Comparison of ENCODE assay signal across 17 mouse cellular contexts in the genomic region with DNA sequence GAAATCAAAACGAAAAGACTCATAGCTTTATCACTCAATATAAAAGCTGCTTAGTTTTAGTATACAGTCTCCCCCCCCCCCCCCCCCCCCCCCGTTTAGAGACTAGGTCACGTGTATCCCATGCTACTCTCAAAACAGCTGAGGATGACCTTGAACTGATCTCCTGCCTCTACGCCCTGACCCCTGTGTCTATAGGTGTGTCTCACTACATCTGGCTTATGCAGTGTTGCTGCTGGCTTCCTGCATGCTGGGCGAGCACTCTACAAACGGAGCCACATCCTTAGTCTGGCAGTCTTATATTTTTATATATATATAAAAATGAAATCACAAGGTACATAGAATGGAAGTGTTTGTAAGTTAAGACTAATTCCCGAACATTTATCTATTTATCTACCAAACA.
A peak's percentile ranks its signal among the peaks of the same experiment; 100 is the strongest.
DNase-seq lines count a peak whose midpoint lies in the region; ATAC-seq and TF ChIP-seq lines count a peak whose summit lies in the region.
"Had no signal": no experiment of that assay in that cellular context is flagged by ENCODE, and none has a peak within 500 bp of the region (broad histone marks: within the 10 kb centered on the region; RNA-seq: fewer than 3 reads in every experiment).

No protein-coding gene starts in this region.

- no peak overlapping the region for H3K4me3 ChIP-seq in heart, embryonic 16.5 days (ENCODE audit: low read length)
- no peak overlapping the region for H3K4me3 ChIP-seq in lung, embryonic 14.5 days (ENCODE audit: low read depth, low read length)
- no peak overlapping the region for H3K4me3 ChIP-seq in neural tube, embryonic 15.5 days (replicated peaks)
- H3K4me3 ChIP-seq in forebrain, embryonic 11.5 days (ENCODE audit: low read depth, low read length), result no peak overlapping the region
- H3K4me3 ChIP-seq: embryonic facial prominence, embryonic 12.5 days; forebrain, embryonic 12.5 days; heart, embryonic 13.5 days; hindbrain, embryonic 10.5 days had no signal

- peaks cover 3% of the 10 kb centered on the region; the same call in 1 of the 2 replicates for H3K9me3 ChIP-seq in heart, embryonic 16.5 days (replicated peaks; ENCODE audit: control insufficient read depth, low read length)
- H3K9me3 ChIP-seq in lung, embryonic 14.5 days (ENCODE audit: low read depth, low read length), result no peaks in the 10 kb centered on the region
- no peaks in the 10 kb centered on the region for H3K9me3 ChIP-seq in neural tube, embryonic 15.5 days (replicated peaks)
- no peaks in the 10 kb centered on the region; the same call in 1 of the 2 replicates for H3K9me3 ChIP-seq in forebrain, embryonic 11.5 days (ENCODE audit: control insufficient read depth, low read length)
- H3K9me3 ChIP-seq: embryonic facial prominence, embryonic 12.5 days; forebrain, embryonic 12.5 days; heart, embryonic 13.5 days; hindbrain, embryonic 10.5 days had no signal

- ATAC-seq in heart, embryonic 16.5 days (replicated peaks; ENCODE audit: extremely low read depth, insufficient read depth, low FRiP score), result no peak
- ATAC-seq in lung, embryonic 14.5 days (ENCODE audit: insufficient read depth), result 0 out of 2 replicates have a peak, but pooled peaks have one; percentile 33
- no peak for ATAC-seq in neural tube, embryonic 15.5 days (ENCODE audit: low FRiP score)
- no peak for ATAC-seq in forebrain, embryonic 11.5 days (replicated peaks; ENCODE audit: low FRiP score)
- ATAC-seq: forebrain, embryonic 16.5 days; intestine, embryonic 16.5 days had no signal

- no peaks in the 10 kb centered on the region for H3K36me3 ChIP-seq in heart, embryonic 16.5 days (ENCODE audit: control insufficient read depth, insufficient read depth)
- H3K36me3 ChIP-seq in lung, embryonic 14.5 days (ENCODE audit: insufficient read depth), result no peaks in the 10 kb centered on the region
- H3K36me3 ChIP-seq in neural tube, embryonic 15.5 days, result no peaks in the 10 kb centered on the region
- H3K36me3 ChIP-seq in forebrain, embryonic 11.5 days (ENCODE audit: control insufficient read depth, insufficient read depth, low read length), result no peaks in the 10 kb centered on the region
- H3K36me3 ChIP-seq: embryonic facial prominence, embryonic 12.5 days; forebrain, embryonic 12.5 days; heart, embryonic 13.5 days; hindbrain, embryonic 10.5 days had no signal

- no peaks in the 10 kb centered on the region for H3K27me3 ChIP-seq in heart, embryonic 16.5 days (ENCODE audit: control insufficient read depth, insufficient read depth, low read length)
- no peaks in the 10 kb centered on the region for H3K27me3 ChIP-seq in lung, embryonic 14.5 days (ENCODE audit: insufficient read depth, low read length)
- no peaks in the 10 kb centered on the region for H3K27me3 ChIP-seq in neural tube, embryonic 15.5 days (replicated peaks)
- no peaks in the 10 kb centered on the region for H3K27me3 ChIP-seq in forebrain, embryonic 11.5 days (ENCODE audit: control insufficient read depth, insufficient read depth, low read length)
- H3K27me3 ChIP-seq: embryonic facial prominence, embryonic 12.5 days; heart, embryonic 13.5 days had no signal

- H3K4me1 ChIP-seq in heart, embryonic 16.5 days (ENCODE audit: control insufficient read depth, insufficient read depth, low read length), result peaks cover 11% of the 10 kb centered on the region
- H3K4me1 ChIP-seq in lung, embryonic 14.5 days (ENCODE audit: insufficient read depth), result peaks cover under 1% of the 10 kb centered on the region; the same call in 1 of the 2 replicates
- peaks cover 4% of the 10 kb centered on the region for H3K4me1 ChIP-seq in neural tube, embryonic 15.5 days
- peaks cover 7% of the 10 kb centered on the region; the same call in 1 of the 2 replicates for H3K4me1 ChIP-seq in forebrain, embryonic 11.5 days (replicated peaks; ENCODE audit: control insufficient read depth, insufficient read depth, low read length)

- TF ChIP-seq CTCF in lung, embryonic 14.5 days (IDR thresholded peaks at IDR 0.05; ENCODE audit: low read depth), result no peak

- DNase-seq in heart, postnatal 10 days, result no peak
- no peak for DNase-seq in lung, embryonic 14.5 days
- DNase-seq in lung, postnatal 36 days, result no peak
- peak; percentile 67 for DNase-seq in R1 (ENCODE audit: low read depth, low spot score)
- no peak for DNase-seq in B cell, adult 2 months
- no peak for DNase-seq in forebrain, embryonic 11.5 days (ENCODE audit: low spot score)
- DNase-seq: cerebellum, adult 11-12 months; cerebellum, adult 9-10 months had no signal

- peak overlapping the region; percentile 16; the same call in 1 of the 2 replicates for H3K27ac ChIP-seq in heart, embryonic 16.5 days (ENCODE audit: low read length)
- no peak overlapping the region for H3K27ac ChIP-seq in lung, embryonic 14.5 days (ENCODE audit: low read depth)
- H3K27ac ChIP-seq in neural tube, embryonic 15.5 days (replicated peaks), result no peak overlapping the region
- H3K27ac ChIP-seq in forebrain, embryonic 11.5 days (ENCODE audit: low read depth, low read length), result no peak overlapping the region
- H3K27ac ChIP-seq: embryonic facial prominence, embryonic 12.5 days; forebrain, embryonic 12.5 days; heart, embryonic 13.5 days; hindbrain, embryonic 14.5 days had no signal

- H3K4me2 ChIP-seq in heart, embryonic 16.5 days (ENCODE audit: low read depth, low read length), result no peak overlapping the region
- H3K4me2 ChIP-seq in lung, embryonic 14.5 days, result no peak overlapping the region
- H3K4me2 ChIP-seq in neural tube, embryonic 15.5 days, result no peak overlapping the region
- H3K4me2 ChIP-seq in forebrain, embryonic 11.5 days (ENCODE audit: low read depth, low read length, severe bottlenecking), result no peak overlapping the region
- H3K4me2 ChIP-seq: embryonic facial prominence, embryonic 12.5 days; forebrain, embryonic 12.5 days; heart, embryonic 13.5 days; hindbrain, embryonic 14.5 days had no signal

- WGBS in heart, embryonic 16.5 days, result 61% methylated on average over 7 of the region's 7 CpGs
- WGBS in lung, embryonic 14.5 days, result 63% methylated on average over 6 of the region's 7 CpGs
- WGBS in neural tube, embryonic 15.5 days, result 97% methylated on average over 5 of the region's 7 CpGs
- WGBS in forebrain, embryonic 11.5 days, result 78% methylated on average over 7 of the region's 7 CpGs

- intact Hi-C loops in heart, postnatal 10 days (cut with DNase I), result no loop called here

- H3K9ac ChIP-seq in heart, embryonic 16.5 days (ENCODE audit: low read length), result no peak overlapping the region
- H3K9ac ChIP-seq in lung, embryonic 14.5 days, result no peak overlapping the region
- H3K9ac ChIP-seq in neural tube, embryonic 15.5 days (replicated peaks), result no peak overlapping the region
- no peak overlapping the region for H3K9ac ChIP-seq in forebrain, embryonic 11.5 days (ENCODE audit: low read length)
- H3K9ac ChIP-seq: embryonic facial prominence, embryonic 12.5 days; forebrain, embryonic 12.5 days; heart, embryonic 13.5 days; hindbrain, embryonic 14.5 days had no signal
